Mouse (Mus musculus): ENCODE results near the gene Rnf144b.

The Rnf144b gene

DNA sequence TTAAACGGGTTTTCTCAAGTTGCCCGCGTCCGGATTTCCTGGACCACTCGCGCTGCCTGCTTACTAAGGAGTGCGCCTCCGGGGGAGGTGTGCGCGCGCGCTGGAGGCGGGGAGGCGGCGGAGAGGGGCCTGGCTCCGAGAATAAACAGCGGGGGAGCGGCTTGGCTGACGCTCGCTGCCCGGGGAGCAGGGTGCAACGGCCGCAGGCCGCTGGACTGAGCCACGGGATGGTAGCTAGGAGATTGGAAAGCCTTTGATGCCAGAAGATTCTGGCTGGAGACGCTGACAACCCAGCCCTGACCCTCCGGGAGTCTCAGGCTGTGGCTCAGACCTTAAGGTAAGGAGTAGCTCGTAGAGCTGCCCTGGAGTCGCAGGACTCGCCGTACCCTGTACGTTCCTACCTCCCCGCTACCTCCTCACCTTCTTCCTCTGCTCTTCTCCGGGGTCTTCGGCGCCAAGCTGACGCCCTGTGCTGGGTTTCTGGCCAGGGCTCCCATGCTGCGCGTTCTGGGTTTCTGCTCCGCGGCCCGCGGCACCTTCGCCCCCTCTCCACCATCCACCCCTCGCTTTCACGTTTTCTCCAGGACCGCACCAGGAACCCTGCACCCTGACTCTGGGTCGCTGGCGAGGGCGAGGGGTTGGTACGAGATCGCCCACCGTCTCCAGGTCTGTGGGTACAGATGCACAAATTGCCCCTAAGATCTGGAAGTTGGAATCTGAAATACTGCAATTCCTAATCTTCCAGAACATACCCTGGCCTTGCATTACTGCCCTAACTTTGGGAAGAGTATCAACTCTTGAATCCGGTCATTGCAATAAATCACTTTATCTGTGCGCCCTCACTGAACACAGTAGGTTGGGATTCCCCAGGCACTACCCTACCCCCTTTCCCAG is at the start of gene Rnf144b:
Gene Rnf144b, plus strand, starts transcription at position 120 of the 894 bp plus-strand sequence.
- no peak for ATAC-seq (ENCODE audit: insufficient number of reproducible peaks, low FRiP score, low TSS enrichment)

DNA sequence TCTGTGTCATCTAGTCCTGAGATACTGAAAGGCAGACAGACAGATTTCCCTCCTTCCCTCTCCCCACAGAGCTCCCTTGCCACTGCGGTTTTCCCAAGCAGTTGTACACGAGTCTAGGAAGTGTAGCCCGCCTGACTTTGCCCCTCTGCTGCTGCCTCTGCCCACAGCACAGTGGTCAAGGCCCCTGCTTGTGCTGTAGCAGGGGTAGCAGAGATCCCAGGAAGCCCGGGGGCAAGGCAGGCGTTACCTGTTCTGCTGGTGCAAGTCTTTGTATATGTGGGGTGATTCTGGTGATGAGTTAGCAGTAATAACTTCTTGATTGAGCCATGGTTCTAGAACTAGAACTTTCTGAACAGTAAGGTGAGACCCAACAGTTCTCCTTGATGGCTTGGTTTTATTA is 46.3 kb upstream of the Rnf144b start:
- ATAC-seq (ENCODE audit: insufficient number of reproducible peaks, low FRiP score, low TSS enrichment), result no peak

DNA sequence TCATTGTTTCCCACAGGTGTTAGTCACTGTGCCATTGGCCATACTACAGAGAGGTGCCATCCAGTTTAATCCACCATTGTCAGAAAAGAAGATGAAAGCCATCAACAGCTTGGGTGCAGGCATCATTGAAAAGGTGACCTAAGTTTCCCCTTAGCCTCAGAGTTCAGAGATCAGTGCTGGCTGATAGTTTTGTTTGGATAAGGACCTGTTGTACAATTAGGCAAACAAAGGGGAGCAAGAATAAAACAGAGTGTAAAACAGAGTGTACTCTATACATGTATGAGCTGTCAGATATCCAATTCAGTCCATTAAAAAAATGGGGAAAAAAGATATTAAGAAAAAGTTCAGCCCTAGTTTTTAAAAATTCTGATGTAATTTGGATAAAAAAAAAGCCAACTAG is 45.1 kb upstream of the Rnf144b start:
- no peak for ATAC-seq (ENCODE audit: insufficient number of reproducible peaks, low FRiP score, low TSS enrichment)

DNA sequence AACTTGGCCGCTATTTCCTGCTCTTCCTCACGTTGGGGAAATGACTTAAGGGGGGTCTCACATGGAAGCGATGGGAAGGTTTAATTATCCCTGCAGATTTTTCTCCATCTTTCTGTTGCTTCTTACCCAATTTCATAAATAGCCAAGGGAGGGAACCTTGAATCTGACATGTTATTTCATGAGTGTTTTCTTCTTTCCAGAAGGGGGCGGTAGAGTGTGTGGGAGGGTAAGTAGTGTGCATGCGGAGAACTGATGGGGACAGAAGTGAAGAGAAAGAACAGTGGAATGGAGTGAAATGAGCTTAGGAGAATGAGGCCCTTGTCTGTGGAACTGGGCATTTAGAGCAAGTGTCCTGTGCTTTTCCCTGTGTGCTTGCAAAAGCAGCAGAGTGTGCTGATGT is 43.7 kb upstream of the Rnf144b start:
- ATAC-seq (ENCODE audit: insufficient number of reproducible peaks, low FRiP score, low TSS enrichment), result no peak

DNA sequence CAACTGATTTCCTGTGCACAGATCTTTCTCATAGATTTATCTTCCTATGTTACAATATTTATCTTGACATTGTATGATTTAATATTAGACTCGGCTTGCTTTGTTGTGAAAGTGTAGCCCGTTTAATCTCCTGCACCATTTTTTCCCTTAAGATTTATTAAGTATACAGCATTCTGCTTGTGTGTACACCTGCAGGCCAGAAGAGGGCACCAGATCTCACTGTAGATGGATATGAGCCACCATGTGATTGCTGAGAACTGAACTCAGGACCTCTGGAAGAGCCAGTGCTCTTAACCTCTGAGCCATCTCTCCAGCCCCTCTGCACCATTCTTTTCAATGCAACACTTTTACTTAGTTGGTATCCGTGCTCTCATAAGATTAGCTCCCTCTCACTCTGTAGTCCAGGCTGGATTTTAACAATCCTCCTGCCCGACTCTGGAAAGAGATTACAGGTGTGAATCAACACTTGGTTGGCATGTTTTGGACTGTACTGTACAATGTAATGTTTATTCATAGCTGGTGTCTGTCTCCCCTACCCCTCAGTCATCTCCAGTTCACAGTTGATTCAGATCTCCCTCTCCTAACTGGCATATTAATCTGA is 41.5 kb upstream of the Rnf144b start:
- no peak for ATAC-seq (ENCODE audit: insufficient number of reproducible peaks, low FRiP score, low TSS enrichment)

DNA sequence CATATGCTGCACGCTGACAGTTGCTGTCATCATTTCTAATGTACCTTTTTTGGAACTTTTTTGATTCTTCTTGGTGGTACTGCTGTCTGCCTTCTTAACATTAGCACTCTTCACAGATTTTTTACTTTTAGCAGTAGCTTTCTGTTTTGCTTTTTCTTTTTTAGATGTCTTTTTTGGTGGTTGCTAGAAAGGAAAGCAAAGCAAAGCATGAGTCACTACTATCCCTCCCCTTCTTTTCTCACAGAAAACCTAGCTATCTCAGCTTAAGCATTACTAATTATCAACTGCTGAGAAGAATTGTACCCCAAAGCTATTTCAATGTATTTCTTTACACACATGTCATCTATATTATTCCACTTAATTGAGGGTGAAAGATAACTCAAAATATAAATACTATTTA is 34.0 kb upstream of the Rnf144b start:
- ATAC-seq (ENCODE audit: insufficient number of reproducible peaks, low FRiP score, low TSS enrichment), result no peak

DNA sequence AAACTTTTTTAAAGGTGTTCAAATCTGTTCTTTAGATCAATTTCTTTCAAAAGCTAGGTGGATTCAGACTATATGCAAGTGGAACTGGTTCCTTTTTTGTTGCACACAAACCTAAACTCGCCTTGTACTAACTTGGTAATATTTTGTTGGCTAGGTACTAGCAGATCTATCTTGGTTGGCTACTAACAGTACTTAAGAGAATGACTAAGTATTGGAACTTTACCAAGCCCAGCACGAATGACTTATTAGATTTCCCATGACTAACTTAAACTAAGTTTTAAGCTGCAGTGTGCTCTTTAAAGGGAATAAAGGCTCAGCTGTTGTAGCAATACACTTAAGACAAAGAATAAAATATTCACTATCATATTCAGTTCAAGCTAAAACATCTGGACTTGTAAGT is 33.2 kb upstream of the Rnf144b start:
- ATAC-seq (ENCODE audit: insufficient number of reproducible peaks, low FRiP score, low TSS enrichment), result no peak

DNA sequence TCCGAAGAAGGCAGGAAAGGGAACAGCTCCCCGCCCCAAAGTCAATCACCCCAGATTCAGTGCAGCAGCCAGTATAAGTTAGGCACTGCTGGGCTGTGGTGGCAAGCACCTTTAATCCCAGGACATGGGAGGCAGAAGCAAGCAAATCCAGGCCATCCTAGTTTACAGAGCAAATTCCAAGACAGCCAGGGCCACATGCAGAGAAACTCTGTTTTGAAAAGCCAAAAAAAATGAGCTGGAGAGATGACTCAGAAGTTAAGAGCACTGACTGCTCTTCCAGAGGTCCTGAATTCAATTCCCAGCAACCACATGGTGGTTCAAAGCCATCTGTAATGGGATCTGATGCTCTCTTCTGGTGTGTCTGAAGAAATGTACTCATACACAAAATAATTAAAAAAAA is 28.7 kb upstream of the Rnf144b start:
- ATAC-seq (ENCODE audit: insufficient number of reproducible peaks, low FRiP score, low TSS enrichment), result no peak

DNA sequence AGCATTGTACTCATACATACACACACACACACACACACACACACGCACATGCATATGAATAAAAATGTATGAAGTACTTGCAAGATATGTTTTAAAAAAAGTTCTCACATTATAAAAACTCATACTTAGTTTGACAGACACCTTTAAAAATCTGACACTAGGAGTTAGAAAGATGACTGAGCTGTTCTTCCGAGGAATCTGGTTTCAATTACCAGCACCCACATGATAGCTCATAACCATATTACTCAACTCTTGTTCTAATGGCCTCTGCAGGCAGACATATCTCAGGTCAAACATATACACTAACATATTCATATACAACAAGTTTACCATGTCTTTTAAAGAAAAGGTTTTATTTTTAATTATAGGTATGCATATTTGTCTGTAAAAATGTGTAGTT is 25.9 kb upstream of the Rnf144b start:
- no peak for ATAC-seq (ENCODE audit: insufficient number of reproducible peaks, low FRiP score, low TSS enrichment)

DNA sequence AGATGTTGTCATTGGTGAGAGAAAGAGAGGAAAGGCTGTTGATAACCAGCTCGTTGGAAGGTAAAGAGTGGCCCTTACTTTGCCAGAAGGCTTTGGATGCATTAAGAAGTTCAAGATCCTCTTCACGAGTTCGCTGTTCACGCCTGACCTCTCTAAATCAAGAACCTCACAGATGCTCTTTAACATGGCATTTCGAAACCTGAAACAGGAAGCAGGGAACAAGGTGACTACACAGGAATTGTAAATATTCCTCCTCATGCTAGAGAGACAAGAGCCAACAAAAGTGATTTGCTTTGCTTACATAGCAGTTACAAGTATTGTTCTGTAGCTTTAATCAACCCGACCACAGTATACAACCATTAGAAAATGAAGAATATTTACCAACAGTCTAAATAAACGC is 23.2 kb upstream of the Rnf144b start:
- no peak for ATAC-seq (ENCODE audit: insufficient number of reproducible peaks, low FRiP score, low TSS enrichment)

DNA sequence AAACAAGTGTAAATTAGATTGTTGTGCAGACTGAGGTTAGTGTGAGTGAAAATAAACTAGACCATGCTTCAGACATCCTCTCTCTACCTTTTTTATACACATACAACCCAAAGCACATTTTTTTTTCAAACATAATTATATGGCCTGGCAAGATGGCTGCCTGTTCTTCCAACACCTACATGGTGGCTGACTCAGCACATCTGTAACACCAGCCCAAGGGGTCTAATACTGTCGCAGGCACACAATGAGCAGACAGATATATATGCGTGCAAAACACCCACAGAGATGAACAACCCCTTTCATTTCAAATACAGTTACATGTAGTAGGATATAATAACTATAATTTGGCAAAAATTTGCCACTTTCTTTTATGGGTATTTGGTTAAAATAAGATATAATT is 21.9 kb upstream of the Rnf144b start:
- no peak for ATAC-seq (ENCODE audit: insufficient number of reproducible peaks, low FRiP score, low TSS enrichment)

DNA sequence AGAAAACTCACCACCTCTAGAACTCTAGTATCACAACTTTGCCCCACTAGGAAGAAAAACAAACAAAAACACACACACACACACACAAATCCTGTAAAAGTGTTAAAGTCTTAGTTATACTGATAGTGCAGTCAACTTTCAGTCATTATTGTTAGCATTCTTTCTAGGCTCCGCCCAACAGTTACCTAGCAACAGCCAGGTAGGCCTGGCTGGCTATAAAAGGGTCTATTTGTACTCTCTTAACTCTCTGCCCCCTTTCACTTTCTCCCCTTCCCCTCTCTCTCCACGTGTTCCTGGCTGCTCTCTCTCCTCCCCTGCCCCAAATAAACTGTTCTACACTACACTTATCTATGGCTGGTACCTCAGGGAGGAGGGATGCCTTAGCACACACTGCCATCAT is 18.3 kb upstream of the Rnf144b start:
- no peak for ATAC-seq (ENCODE audit: insufficient number of reproducible peaks, low FRiP score, low TSS enrichment)

DNA sequence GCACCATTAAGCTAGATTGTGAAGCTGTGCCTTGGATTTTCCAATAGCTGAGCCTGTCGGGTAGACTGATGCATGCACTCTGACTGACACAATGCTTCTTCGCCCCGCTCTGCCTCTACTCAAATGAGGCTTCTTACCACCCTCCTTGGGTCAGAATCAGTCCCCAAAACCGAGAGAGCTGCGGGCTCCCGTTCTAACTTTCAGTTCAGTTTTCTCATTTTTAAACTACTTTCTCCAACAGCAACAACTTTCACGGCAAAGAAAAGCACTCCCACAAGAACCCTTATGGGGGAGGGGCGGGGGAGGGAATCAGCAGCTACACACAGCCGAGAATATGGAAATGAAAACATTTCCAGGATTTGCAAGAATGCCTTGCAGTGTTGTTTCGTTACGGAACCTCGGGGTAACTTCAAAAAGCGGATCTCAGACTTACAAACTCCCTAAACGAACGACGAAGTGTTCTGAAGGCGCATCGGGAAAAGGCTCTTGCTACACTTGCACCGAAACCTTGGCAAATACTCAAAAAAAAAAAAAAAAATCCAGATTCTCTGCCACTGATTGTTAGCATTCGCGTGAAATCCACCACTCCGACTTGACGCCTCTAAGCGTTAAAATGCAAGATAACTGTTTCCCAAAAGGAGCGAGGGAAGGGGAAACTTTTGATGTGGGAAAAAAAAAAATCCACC is 17.5 kb upstream of the Rnf144b start:
- no peak for ATAC-seq (ENCODE audit: insufficient number of reproducible peaks, low FRiP score, low TSS enrichment)

DNA sequence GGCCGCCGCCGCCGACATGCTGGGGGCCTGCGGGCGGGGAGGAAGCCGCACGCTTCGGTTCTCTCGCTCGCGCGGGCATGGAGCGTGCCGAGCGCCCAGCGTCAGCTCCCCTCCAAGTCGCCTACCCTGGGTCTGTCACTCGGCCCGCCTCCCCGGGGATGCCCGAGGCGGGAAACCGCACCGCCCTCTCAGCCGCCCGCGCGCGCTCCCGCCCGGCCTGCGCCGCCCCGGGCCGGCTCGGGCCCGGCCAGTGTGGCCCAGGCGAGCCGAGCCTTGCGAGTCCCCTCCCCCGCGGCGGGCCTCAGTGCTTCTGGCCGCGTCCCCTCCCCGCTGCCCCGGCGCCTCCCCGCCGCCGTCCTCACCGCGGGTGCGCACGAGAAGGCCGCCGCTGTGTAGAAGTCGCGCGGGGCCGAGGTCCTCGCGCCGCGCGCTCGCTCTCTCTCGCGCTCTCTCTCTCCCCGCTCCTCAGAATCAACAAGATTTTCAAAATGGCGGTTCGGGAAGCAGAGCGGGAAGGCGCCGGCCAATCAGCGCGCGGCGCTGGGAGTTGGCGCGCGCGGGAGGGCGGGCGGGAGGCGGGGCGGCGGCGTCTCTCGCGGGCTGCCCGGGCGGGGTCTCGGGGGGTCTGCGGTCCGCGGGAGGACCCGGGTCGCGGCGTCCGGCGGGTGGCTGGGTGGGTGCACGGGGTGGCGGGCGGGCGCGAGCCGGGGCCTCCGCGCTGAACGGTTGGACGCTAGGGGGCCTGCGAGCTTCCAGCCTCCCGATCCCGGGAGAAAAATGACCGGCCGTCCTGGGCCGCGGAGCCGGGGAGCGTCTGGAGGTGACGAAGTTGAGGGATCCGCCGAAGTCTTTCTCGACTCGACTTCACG is 16.5 kb upstream of the Rnf144b start, which contains the start of gene Dek:
Gene Dek, minus strand, starts transcription at position 491 of the 869 bp plus-strand sequence.
- peak; percentile 83 for ATAC-seq (ENCODE audit: insufficient number of reproducible peaks, low FRiP score, low TSS enrichment)

DNA sequence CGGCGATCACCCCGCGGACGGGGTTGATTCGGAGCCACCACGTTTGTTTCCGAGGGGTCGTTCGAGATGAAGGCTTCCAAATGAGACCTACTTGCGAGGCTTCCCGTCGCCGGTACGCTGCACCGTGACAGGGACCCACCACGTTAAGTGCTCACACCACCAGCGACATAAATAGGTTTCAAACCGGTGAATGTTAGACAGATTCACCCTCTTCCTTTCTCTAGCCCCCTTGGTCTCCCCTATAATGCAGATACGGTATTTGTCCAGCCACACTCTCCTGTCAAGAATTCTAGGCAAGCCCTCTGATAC is 15.9 kb upstream of the Rnf144b start:
- ATAC-seq (ENCODE audit: insufficient number of reproducible peaks, low FRiP score, low TSS enrichment), result no peak

DNA sequence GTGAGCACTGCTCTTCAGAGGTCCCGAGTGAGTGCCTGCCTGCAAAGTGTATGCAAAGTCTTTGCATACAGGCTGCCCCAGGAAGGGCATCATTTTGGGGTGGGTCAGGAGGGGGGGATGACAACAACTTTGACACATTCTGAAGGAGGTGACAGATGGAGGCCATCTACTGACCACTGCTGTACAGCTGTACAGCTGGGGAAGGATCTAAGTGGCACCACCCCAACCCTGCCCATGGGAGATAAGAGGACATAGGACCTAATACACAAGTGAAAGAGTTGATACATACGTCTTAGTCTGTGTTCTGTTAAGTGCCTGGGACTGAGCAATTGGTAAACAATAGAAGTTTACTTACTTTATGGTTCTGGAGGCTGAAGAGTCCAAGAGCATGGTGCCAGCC is 13.2 kb upstream of the Rnf144b start:
- ATAC-seq (ENCODE audit: insufficient number of reproducible peaks, low FRiP score, low TSS enrichment), result no peak

DNA sequence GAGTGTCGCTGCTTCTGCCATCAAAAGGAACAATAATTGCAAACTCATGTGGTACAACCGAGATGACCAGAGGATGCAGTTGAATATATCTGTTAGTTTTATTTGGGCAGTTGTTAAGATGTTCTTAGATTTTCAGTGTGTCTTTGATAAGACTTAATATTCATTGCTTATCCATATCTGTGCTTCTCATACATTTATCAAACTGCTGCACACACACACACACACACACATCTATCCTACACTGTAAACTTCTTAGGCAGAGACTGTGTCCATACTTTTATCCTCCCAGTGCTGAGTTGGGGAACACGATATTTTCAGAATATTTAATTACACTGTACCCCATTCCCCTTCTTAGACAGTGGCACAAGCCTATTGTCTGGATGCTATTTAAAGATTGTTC is 11.3 kb upstream of the Rnf144b start:
- no peak for ATAC-seq (ENCODE audit: insufficient number of reproducible peaks, low FRiP score, low TSS enrichment)

DNA sequence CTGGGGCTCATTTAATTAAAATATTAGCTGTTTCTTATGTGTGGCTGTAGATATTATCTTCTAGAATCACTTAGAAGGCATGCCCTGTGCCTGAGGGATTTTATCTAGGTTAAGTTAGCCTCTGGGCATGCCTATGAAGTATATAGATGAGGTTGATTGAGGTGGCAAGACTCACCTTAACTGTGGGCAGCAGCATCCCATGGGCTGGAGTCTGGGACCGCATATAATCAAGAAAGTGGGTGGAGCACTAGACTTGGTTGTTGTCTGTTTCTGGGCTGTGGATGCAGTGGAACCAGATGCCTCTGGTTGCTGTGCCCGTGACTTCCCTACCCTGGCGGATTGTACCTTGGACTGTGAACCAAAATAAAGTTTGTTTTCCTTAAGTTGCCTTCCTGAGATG is 10.4 kb upstream of the Rnf144b start:
- no peak for ATAC-seq (ENCODE audit: insufficient number of reproducible peaks, low FRiP score, low TSS enrichment)

DNA sequence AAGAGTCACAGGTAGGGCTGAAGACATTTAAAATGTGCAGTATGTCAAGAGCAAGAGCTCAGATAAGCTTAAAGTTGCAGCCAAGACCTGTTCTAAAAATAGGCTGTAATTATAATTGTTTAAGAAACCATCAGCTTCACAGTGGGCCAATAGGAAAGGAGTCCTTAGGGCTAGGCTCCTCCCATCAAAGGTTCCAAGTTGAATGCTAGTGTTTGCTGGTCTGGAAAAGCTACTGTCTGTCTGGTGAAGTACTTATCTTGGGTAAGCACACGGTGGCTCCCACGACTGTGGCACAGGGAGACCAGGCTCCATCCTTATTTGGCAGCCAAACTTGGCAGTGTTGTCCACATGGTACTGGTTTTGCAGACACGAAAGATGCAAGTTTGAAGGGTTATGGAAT is 9.5 kb upstream of the Rnf144b start:
- ATAC-seq (ENCODE audit: insufficient number of reproducible peaks, low FRiP score, low TSS enrichment), result no peak

DNA sequence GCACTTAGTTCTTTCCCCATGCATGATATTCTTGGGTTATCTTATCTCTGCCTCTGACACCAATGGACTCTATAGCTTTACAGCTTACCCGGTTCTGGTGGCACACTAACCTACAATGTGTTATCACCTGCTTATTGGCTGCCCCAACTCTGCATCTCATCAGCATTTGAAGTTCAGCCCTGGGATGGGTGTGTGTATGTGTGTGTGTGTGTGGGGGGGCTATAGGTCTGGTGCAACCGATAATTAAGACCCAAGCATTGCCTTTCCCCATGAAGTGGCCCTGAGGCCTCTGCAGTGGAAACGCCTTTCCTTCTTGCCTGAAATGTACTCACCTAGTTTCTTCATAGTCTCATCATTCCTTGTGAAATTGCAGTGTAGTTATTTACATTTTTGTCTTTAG is 6.5 kb upstream of the Rnf144b start:
- ATAC-seq (ENCODE audit: insufficient number of reproducible peaks, low FRiP score, low TSS enrichment), result no peak

Measured in cerebellum, adult (tissue).